Mouse (Mus musculus): ENCODE results near the gene Senp1. TPM values are rescaled to one million over a fixed set of nuclear protein-coding genes. Genes with fewer than 3 reads are reported as not detected.

Gene Senp1
- total RNA-seq, 2 experiments from 2014 or later, result 6.7 to 6.9 TPM

DNA sequence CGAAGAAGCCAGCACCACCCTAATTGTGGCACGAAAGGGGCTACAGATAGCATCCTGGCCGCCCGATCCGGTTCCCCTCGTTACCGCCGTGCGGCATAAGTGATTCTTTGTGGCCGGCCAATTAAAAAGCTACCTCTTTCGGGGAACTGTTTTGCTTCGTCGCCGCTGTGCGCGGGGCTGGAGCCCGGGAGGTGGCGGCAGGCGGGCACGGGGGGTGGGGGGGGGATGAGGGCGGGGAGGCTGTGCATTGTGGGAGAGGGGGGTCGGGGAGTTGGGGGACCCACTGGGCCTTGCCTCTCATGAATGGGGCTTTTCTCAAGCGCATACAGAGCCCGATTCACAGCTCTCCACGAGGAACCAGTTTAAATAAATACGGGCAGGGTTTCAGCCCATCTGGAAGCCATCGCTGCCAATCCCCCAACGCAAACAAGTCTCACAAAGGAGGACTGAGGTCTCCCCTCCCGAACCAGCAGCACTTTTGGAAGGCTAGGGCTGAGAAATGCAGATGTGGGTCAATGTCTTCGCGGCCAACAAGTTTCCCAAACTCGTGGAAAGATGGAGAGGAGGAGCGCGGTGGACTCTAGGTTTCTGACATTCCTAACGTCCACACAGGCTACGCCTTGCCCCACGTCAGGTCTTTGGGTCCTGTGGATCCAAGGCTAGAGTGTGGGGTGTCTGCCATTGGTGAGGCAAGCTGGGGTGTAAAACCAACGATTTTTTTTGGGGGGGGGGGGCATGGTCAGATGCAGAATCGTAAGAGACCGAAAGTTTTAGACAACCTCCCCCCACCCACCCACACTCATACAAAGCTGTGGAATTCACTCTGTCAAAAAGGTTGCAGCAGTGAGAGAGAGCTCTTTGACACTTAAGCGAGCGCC, 91.2 kb downstream of the Senp1 start:
- DNase-seq, result no peak

GRCm38 (mm10) chr15:98001321-98002112, 92.0 kb downstream of the Senp1 start:
- peak; percentile 35 for DNase-seq

DNA sequence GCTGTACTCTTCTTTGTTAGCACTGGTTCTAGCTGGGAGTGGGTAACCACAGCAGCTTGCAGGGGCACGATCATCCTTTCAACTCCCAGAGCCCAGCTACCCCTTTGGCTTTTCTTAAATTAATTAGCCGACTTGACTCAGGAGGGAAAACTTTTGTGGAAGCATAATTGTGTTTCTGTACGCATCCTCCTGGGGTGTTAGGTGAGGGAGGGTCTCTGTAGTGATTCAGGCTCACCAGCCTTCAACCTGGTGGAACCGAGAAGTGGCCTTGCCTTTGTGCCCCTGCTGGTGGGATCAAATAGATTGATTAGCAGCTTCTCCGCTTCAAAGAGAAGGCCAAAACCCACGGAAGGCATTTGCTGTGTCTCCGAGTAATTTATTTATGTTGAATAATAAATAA, 93.6 kb downstream of the Senp1 start:
- no peak for DNase-seq

DNA sequence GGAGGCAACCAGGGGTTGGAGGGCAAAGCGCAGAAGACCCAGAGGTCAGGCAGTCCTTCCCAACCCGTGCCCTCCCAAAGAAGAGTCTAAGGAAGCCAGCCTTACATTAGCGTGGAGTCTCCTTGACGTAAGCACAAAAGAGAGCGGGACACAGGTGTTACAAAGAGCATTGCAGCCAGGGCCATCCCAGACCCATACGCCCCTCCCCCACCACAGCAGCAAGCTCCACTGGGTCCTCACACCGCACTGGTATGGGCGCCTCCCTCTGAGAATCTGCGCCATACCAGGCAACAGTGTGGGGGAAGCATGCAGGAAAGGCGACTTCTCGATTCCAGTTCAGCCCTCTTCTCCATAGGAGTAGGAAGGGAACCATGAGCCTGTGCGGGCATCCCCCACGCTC, 94.0 kb downstream of the Senp1 start:
- no peak for DNase-seq

GRCm38 (mm10) chr15:97996716-97997256, 96.8 kb downstream of the Senp1 start:
- no peak for DNase-seq

- DNase-seq, result peak; percentile 77
These were observed 100.7 kb downstream of the Senp1 start for GRCm38 (mm10) chr15:97992712-97993286.

- no peak for DNase-seq
These were observed 101.4 kb downstream of the Senp1 start for GRCm38 (mm10) chr15:97992027-97992711.

DNA sequence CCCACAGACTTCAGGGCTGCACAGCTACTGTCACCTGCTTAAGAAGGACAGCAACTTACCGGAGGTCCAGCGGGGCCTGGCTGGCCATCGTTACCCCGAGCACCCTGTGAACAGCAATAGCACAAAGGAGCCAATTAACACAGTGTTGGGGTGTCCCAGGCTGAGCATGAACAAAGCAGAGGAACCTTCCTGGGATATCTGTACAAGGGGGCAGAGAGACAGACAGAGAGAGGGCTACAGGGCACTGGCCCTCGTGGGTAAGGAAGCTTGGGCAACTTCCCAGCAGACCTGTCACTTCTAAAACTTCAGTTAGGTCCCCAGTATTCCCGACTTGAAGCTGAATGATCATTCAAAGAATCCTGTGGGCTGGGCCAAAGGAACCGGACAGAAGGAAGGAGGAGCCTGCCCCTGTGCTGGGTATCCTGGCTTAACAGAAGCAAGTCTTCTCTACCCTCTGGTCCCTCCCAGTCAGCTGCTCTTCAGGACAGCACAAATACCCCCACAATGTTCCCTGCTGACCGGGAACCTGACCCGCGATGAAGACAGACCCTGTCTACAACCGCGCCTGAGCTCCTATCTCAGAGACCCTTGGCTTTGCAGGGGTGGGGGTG, 102.2 kb downstream of the Senp1 start:
- no peak for DNase-seq

DNA sequence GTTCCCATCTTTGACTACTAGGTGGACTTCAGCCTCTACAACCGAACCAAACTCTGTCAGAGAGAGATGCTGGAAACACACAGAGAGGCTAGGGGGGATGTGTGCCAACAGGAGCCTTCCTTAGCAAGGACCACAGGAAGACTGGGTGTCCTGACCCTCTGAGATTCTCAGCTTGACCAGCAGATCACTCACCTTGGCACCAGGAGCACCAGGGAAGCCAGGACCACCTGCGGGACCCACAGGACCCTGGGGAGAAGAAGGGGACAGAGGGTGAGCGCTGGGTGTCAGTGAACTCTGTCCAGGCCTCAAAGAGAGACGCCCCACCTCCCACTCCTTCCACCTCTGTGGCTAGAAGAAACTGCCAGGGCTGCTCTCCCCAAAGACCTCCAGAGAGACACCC, 102.8 kb downstream of the Senp1 start:
- DNase-seq, result no peak

GRCm38 (mm10) chr15:97990124-97990523, 103.4 kb downstream of the Senp1 start:
- DNase-seq, result no peak

- DNase-seq, result no peak
These were observed 104.0 kb downstream of the Senp1 start for GRCm38 (mm10) chr15:97989544-97989943.

Other genes starting within 250 kb of the Senp1 start
- gene Hdac7, start 249.2 kb downstream of the Senp1 start, total RNA-seq (2021), result 10 to 100 TPM; 11.9 to 15.0 TPM
- gene Vdr, start 183.1 kb downstream of the Senp1 start, total RNA-seq (2021), result under 1 TPM; 0.18 to 0.32 TPM
- gene Tmem106c, start 129.5 kb downstream of the Senp1 start, total RNA-seq (2021), result 1 to 10 TPM; 4.8 to 7.1 TPM
- gene Col2a1, start 89.0 kb downstream of the Senp1 start, total RNA-seq (2021), result 1 to 10 TPM; 1.9 to 6.3 TPM
- 1,000 to 10,000 TPM; 2,083 to 2,117 TPM for gene Pfkm, start 1.2 kb downstream of the Senp1 start, total RNA-seq (2021)
- 100 to 1,000 TPM; 102 to 145 TPM for gene Asb8, start 71.9 kb upstream of the Senp1 start, total RNA-seq (2021)
- gene Ccdc184, start 73.4 kb upstream of the Senp1 start, total RNA-seq (2021), result not detected
- not detected for gene Olfr288, start 101.8 kb upstream of the Senp1 start, total RNA-seq (2021)
- not detected for gene Gm44579, start 127.2 kb upstream of the Senp1 start, total RNA-seq (2021)
- not detected for gene Olfr287, start 127.3 kb upstream of the Senp1 start, total RNA-seq (2021)
- not detected for gene Olfr286, start 140.7 kb upstream of the Senp1 start, total RNA-seq (2021)
- gene H1fnt, start 163.5 kb upstream of the Senp1 start, total RNA-seq (2021), result not detected
- gene Zfp641, start 202.4 kb upstream of the Senp1 start, total RNA-seq (2021), result 10 to 100 TPM; 11.0 to 11.9 TPM
- gene Olfr285, start 223.6 kb upstream of the Senp1 start, total RNA-seq (2021), result not detected
- gene Olfr284, start 247.2 kb upstream of the Senp1 start, total RNA-seq (2021), result not detected